Mouse (Mus musculus): ENCODE measurements around the gene Nmb. TPM values are rescaled to one million over a fixed set of nuclear protein-coding genes. Genes with fewer than 3 reads are reported as not detected.
"Not testable (repeated sequence)": the region's sequence is repeated elsewhere in the genome, so short reads cannot be mapped to it uniquely, and the experiment has no call there.

The Nmb gene
- total RNA-seq (2014; fragmentation: Nextera tagmentation), result 1.5 and 1.6 TPM in 2 replicates
- total RNA-seq (2017), result 1.4 and 2.6 TPM in 2 replicates
- 0.93 and 1.1 TPM in 2 replicates for polyA plus RNA-seq (2012)

DNA sequence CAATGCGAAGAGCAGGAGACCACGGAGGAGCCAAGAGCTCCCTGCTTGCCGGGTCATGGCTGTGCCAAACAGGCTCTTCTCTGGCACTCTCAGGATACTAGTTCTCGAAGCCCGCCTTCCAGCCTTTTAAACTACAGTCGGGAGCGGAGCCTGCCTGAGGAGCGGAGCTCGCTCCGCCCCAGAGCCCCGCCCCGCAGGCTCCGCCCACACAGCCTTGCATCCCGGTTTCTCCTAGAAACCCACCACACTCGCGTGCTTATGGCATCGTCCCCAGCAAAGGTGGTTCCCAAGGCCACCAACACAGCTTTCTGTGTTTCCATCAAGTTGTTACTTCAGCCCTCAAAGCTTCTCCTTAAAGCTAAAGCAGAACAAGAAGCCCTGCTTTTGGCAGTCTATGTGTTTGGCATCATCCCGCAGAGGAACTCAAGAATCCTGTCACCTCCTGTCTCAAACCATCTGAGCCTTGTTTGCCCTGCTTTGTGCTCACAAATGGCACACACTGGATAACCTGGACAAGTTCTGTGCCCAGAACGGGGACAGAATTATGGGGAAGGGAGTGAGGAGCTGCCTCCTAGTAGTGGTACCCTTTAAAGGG is at the start of gene Nmb:
Nmb (minus strand) TSS at position 156 of the 595 bp plus-strand sequence.
- Histone ChIP-seq H3K4me1 (ENCODE audit: insufficient read depth, low read depth, low read length) (peaks cover 35% of the 10 kb centered on the region), H3K36me3 (replicated peaks) (peaks cover 78% of the 10 kb centered on the region), H3K4me3 (ENCODE audit: low read depth, low read length) (no peak within 1 kb of the TSS; the same call in 1 of the 2 replicates), H3K9me3 (replicated peaks) (no peaks in the 10 kb centered on the region), H3K27me3 (ENCODE audit: insufficient read depth, low read length) (no peaks in the 10 kb centered on the region)
- ATAC-seq (ENCODE audit: extremely low read depth, insufficient number of reproducible peaks, low FRiP score, poor library complexity, severe bottlenecking), result no peak
- DNase-seq (ENCODE audit: low spot score), result no peak
- TF ChIP-seq CTCF (IDR thresholded peaks at IDR 0.05; ENCODE audit: low read depth, low read length), result no peak
- no peak for TF ChIP-seq POLR2AphosphoS5 (IDR thresholded peaks at IDR 0.05; ENCODE audit: insufficient replicate concordance, low read depth, low read length)
- no peak for TF ChIP-seq TAL1 (conservative IDR thresholded peaks at IDR 0.05; ENCODE audit: low read depth, low read length)
- no peak for TF ChIP-seq GATA1 (IDR thresholded peaks at IDR 0.05; ENCODE audit: borderline replicate concordance, low read length)
- no peak for TF ChIP-seq GATA2 (IDR thresholded peaks at IDR 0.05; ENCODE audit: borderline replicate concordance, low read depth, low read length)

DNA sequence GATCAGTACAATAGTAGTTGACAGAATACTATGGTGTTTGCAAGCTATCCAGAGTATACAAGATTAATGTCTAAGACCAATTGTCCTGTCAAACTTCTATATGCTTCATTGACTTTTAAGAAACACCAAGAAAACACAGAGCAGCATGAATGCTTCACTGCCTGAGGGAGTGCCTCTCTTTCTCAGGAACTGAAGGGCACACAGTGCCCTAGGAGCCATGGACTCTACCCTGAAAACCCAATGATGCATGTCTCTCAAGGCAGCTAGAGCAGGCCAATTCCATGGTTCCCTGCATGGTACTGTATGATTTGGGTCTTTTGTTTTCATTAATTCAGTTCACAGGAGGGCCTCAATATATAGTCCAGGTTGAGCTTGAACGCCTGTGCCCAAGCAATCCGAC is 49.4 kb upstream of the Nmb start:
- ATAC-seq (ENCODE audit: extremely low read depth, insufficient number of reproducible peaks, low FRiP score, poor library complexity, severe bottlenecking), result no peak
- no peak for DNase-seq (ENCODE audit: low spot score)
- no peak overlapping the region for H3K4me3 ChIP-seq (ENCODE audit: low read depth, low read length)
- no peaks in the 10 kb centered on the region for H3K9me3 ChIP-seq (replicated peaks)
- H3K36me3 ChIP-seq (replicated peaks), result no peaks in the 10 kb centered on the region
- no peaks in the 10 kb centered on the region; the same call in none of the 2 replicates for H3K27me3 ChIP-seq (ENCODE audit: insufficient read depth, low read length)
- TF ChIP-seq GATA2 (IDR thresholded peaks at IDR 0.05; ENCODE audit: borderline replicate concordance, low read depth, low read length) (no peak), POLR2AphosphoS5 (IDR thresholded peaks at IDR 0.05; ENCODE audit: insufficient replicate concordance, low read depth, low read length) (no peak), CTCF (IDR thresholded peaks at IDR 0.05; ENCODE audit: low read depth, low read length) (no peak), GATA1 (IDR thresholded peaks at IDR 0.05; ENCODE audit: borderline replicate concordance, low read length) (no peak)
- peaks cover 16% of the 10 kb centered on the region for H3K4me1 ChIP-seq (ENCODE audit: insufficient read depth, low read depth, low read length)

GRCm38 (mm10) chr7:80952140-80952539 is 47.3 kb upstream of the Nmb start:
- no peak overlapping the region for H3K4me3 ChIP-seq (ENCODE audit: low read depth, low read length)
- no peak for ATAC-seq (ENCODE audit: extremely low read depth, insufficient number of reproducible peaks, low FRiP score, poor library complexity, severe bottlenecking)
- no peaks in the 10 kb centered on the region for H3K36me3 ChIP-seq (replicated peaks)
- DNase-seq (ENCODE audit: low spot score), result no peak
- no peaks in the 10 kb centered on the region; the same call in none of the 2 replicates for H3K27me3 ChIP-seq (ENCODE audit: insufficient read depth, low read length)
- no peaks in the 10 kb centered on the region for H3K9me3 ChIP-seq (replicated peaks)
- TF ChIP-seq TAL1 (conservative IDR thresholded peaks at IDR 0.05; ENCODE audit: low read depth, low read length) (no peak), POLR2AphosphoS5 (IDR thresholded peaks at IDR 0.05; ENCODE audit: insufficient replicate concordance, low read depth, low read length) (no peak), CTCF (IDR thresholded peaks at IDR 0.05; ENCODE audit: low read depth, low read length) (no peak), GATA2 (IDR thresholded peaks at IDR 0.05; ENCODE audit: borderline replicate concordance, low read depth, low read length) (no peak), GATA1 (IDR thresholded peaks at IDR 0.05; ENCODE audit: borderline replicate concordance, low read length) (no peak)
- peaks cover 18% of the 10 kb centered on the region for H3K4me1 ChIP-seq (ENCODE audit: insufficient read depth, low read depth, low read length)

DNA sequence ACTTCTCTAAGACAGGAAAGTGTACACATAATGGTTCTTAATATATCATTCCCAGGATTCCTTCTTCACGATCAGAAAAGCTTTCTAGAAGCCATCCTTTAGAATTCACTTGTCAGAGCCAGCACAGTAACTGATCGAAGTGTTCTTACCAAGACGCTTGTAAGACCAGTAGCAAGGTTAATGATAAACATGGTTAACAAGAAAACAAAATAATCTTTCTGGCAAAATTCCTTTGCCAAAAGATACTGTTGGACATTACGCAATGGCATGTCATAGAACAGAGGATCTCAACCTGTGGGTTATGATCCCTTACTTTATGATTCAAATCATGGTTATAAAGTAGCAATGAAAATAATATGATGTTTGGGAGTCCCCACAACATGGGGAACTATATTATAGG is 46.6 kb upstream of the Nmb start:
- DNase-seq (ENCODE audit: low spot score) (no peak), ATAC-seq (ENCODE audit: extremely low read depth, insufficient number of reproducible peaks, low FRiP score, poor library complexity, severe bottlenecking) (no peak)
- no peak overlapping the region for H3K4me3 ChIP-seq (ENCODE audit: low read depth, low read length)
- no peaks in the 10 kb centered on the region for H3K36me3 ChIP-seq (replicated peaks)
- no peak for TF ChIP-seq GATA1 (IDR thresholded peaks at IDR 0.05; ENCODE audit: borderline replicate concordance, low read length)
- TF ChIP-seq CTCF (IDR thresholded peaks at IDR 0.05; ENCODE audit: low read depth, low read length), result no peak
- TF ChIP-seq GATA2 (IDR thresholded peaks at IDR 0.05; ENCODE audit: borderline replicate concordance, low read depth, low read length), result no peak
- TF ChIP-seq TAL1 (conservative IDR thresholded peaks at IDR 0.05; ENCODE audit: low read depth, low read length), result no peak
- TF ChIP-seq POLR2AphosphoS5 (IDR thresholded peaks at IDR 0.05; ENCODE audit: insufficient replicate concordance, low read depth, low read length), result no peak
- H3K9me3 ChIP-seq (replicated peaks), result no peaks in the 10 kb centered on the region
- H3K27me3 ChIP-seq (ENCODE audit: insufficient read depth, low read length), result no peaks in the 10 kb centered on the region; the same call in 1 of the 2 replicates
- peaks cover 18% of the 10 kb centered on the region for H3K4me1 ChIP-seq (ENCODE audit: insufficient read depth, low read depth, low read length)

GRCm38 (mm10) chr7:80947445-80948350 is 42.8 kb upstream of the Nmb start, which contains the start of gene Sec11a:
TSS of gene Sec11a (minus strand) at chr7:80947780.
- H3K9me3 ChIP-seq (replicated peaks), result no peaks in the 10 kb centered on the region
- peaks cover 26% of the 10 kb centered on the region for H3K36me3 ChIP-seq (replicated peaks)
- TF ChIP-seq GATA1 (IDR thresholded peaks at IDR 0.05; ENCODE audit: borderline replicate concordance, low read length), result no peak
- TF ChIP-seq TAL1 (conservative IDR thresholded peaks at IDR 0.05; ENCODE audit: low read depth, low read length), result no peak
- no peak for TF ChIP-seq CTCF (IDR thresholded peaks at IDR 0.05; ENCODE audit: low read depth, low read length)
- no peak for TF ChIP-seq POLR2AphosphoS5 (IDR thresholded peaks at IDR 0.05; ENCODE audit: insufficient replicate concordance, low read depth, low read length)
- no peak for TF ChIP-seq GATA2 (IDR thresholded peaks at IDR 0.05; ENCODE audit: borderline replicate concordance, low read depth, low read length)
- DNase-seq (ENCODE audit: low spot score) (peak; percentile 83), ATAC-seq (ENCODE audit: extremely low read depth, insufficient number of reproducible peaks, low FRiP score, poor library complexity, severe bottlenecking) (peak; percentile 91)
- peak within 1 kb of the TSS; percentile 86 for H3K4me3 ChIP-seq (ENCODE audit: low read depth, low read length)
- peaks cover 34% of the 10 kb centered on the region for H3K4me1 ChIP-seq (ENCODE audit: insufficient read depth, low read depth, low read length)
- no peaks in the 10 kb centered on the region for H3K27me3 ChIP-seq (ENCODE audit: insufficient read depth, low read length)

DNA sequence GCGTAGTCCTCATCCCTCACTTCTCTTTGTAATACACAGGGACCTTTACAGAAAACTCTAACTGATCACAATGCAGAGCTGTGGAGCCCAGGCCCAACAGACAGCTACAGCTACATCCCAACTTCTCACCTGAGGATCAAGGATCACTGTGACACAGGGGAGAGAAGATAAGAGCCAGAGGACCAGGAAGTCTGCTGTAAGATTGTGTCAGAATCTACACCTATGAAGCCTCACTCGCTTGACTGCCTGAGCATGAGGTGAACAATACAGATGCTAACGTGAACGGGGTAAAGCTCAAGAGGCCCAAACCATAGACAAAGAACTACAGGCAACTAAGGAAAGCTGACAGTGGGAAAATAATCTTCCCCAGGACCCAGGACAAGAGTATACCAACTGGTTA is 34.9 kb upstream of the Nmb start:
- ATAC-seq (ENCODE audit: extremely low read depth, insufficient number of reproducible peaks, low FRiP score, poor library complexity, severe bottlenecking) (no peak), DNase-seq (ENCODE audit: low spot score) (no peak)
- H3K4me3 ChIP-seq (ENCODE audit: low read depth, low read length), result no peak overlapping the region
- H3K4me1 ChIP-seq (ENCODE audit: insufficient read depth, low read depth, low read length), result peaks cover 33% of the 10 kb centered on the region
- TF ChIP-seq POLR2AphosphoS5 (IDR thresholded peaks at IDR 0.05; ENCODE audit: insufficient replicate concordance, low read depth, low read length) (no peak), GATA2 (IDR thresholded peaks at IDR 0.05; ENCODE audit: borderline replicate concordance, low read depth, low read length) (no peak), CTCF (IDR thresholded peaks at IDR 0.05; ENCODE audit: low read depth, low read length) (no peak), GATA1 (IDR thresholded peaks at IDR 0.05; ENCODE audit: borderline replicate concordance, low read length) (no peak), TAL1 (conservative IDR thresholded peaks at IDR 0.05; ENCODE audit: low read depth, low read length) (no peak)
- no peaks in the 10 kb centered on the region for H3K9me3 ChIP-seq (replicated peaks)
- H3K36me3 ChIP-seq (replicated peaks), result peaks cover 62% of the 10 kb centered on the region
- H3K27me3 ChIP-seq (ENCODE audit: insufficient read depth, low read length), result no peaks in the 10 kb centered on the region

DNA sequence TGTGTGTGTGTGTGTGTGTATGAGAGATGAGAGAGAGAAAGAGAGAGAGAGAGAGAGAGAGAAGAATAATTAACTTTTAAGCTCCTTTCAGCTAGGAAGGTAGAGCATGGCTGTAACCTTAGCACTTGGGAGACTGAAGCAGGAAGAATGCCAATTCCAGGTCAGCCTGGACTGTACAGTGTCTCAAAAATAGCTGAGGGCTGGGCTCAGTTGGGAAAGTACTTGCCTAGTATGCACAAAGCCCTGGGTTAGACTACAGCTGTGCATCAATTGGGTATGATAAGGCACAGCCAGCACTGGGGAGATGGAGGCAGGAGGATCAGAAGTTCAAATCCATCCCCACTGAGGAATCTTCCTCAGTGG is 32.4 kb upstream of the Nmb start:
- Histone ChIP-seq H3K36me3 (replicated peaks) (peaks cover 67% of the 10 kb centered on the region), H3K4me1 (ENCODE audit: insufficient read depth, low read depth, low read length) (peaks cover 43% of the 10 kb centered on the region)
- not testable (repeated sequence) for H3K27me3 ChIP-seq (ENCODE audit: insufficient read depth, low read length); DNase-seq (ENCODE audit: low spot score); H3K9me3 ChIP-seq (replicated peaks); ATAC-seq (ENCODE audit: extremely low read depth, insufficient number of reproducible peaks, low FRiP score, poor library complexity, severe bottlenecking); H3K4me3 ChIP-seq (ENCODE audit: low read depth, low read length)

- not testable (repeated sequence) for H3K4me3 ChIP-seq (ENCODE audit: low read depth, low read length); DNase-seq (ENCODE audit: low spot score); ATAC-seq (ENCODE audit: extremely low read depth, insufficient number of reproducible peaks, low FRiP score, poor library complexity, severe bottlenecking); H3K27me3 ChIP-seq (ENCODE audit: insufficient read depth, low read length); H3K9me3 ChIP-seq (replicated peaks)
- peaks cover 45% of the 10 kb centered on the region for H3K4me1 ChIP-seq (ENCODE audit: insufficient read depth, low read depth, low read length)
- peaks cover 68% of the 10 kb centered on the region for H3K36me3 ChIP-seq (replicated peaks)
These were observed 31.9 kb upstream of the Nmb start for GRCm38 (mm10) chr7:80936617-80937303.

Measured in G1E (cell line).